Mouse (Mus musculus) midbrain, embryonic 14.5 days (tissue): ENCODE measurements at regions not wholly inside any gene's neighbourhood (a gene's known extent, or its start where the extent isn't known, plus 50 kb on each side); places are given as distances from the start of the nearest gene placed in this dataset.

Experiments
- ATAC-seq: fragments of 200-750 bp; cut with Nextera tagmentation; 2 replicates; pipeline ENCODE4 v1.8.0; 2017; ENCODE audit warnings: moderate number of reproducible peaks, moderate library complexity; ENCODE audit not compliant: low FRiP score, low TSS enrichment
- DNase-seq: peaks from one replicate; pipeline ENCODE4 v3.0.0-alpha.2; 2015
- H3K27ac ChIP-seq: fragments of 300-500 bp; sonication (generic); replicated peaks from 2 replicates; pipeline ENCODE4 v1.5.1; 2014; ENCODE audit warnings: mild to moderate bottlenecking, low read depth, low read length, moderate library complexity
- H3K27me3 ChIP-seq: fragments of 300-500 bp; sonication (generic); 2 replicates; pipeline ENCODE4 v1.6.1; 2014; ENCODE audit warnings: low read length, control low read depth, mixed read lengths; ENCODE audit not compliant: control insufficient read depth, insufficient read depth
- H3K36me3 ChIP-seq: fragments of 300-500 bp; sonication (generic); 2 replicates; pipeline ENCODE4 v1.6.1; 2014; ENCODE audit warnings: low read length, control low read depth; ENCODE audit not compliant: control insufficient read depth, insufficient read depth
- H3K4me1 ChIP-seq: fragments of 300-500 bp; sonication (generic); 2 replicates; pipeline ENCODE4 v1.6.1; 2014; ENCODE audit warnings: mild to moderate bottlenecking, antibody characterized with exemption, low read length, control low read depth; ENCODE audit not compliant: control insufficient read depth, insufficient read depth
- H3K4me2 ChIP-seq: fragments of 300-500 bp; sonication (generic); 2 replicates; pipeline ENCODE4 v1.6.1; 2014; ENCODE audit warnings: mild to moderate bottlenecking, low read length, moderate library complexity
- H3K4me3 ChIP-seq: fragments of 300-500 bp; sonication (generic); replicated peaks from 2 replicates; pipeline ENCODE4 v1.5.1; 2014; ENCODE audit warnings: low read depth, low read length
- H3K9ac ChIP-seq: fragments of 300-500 bp; sonication (generic); replicated peaks from 2 replicates; pipeline ENCODE4 v1.6.1; 2014; ENCODE audit warnings: mild to moderate bottlenecking, low read length, moderate library complexity
- H3K9me3 ChIP-seq: fragments of 300-500 bp; sonication (generic); 2 replicates; pipeline ENCODE4 v1.6.1; 2016; ENCODE audit warnings: low read length, control low read depth, mixed read lengths; ENCODE audit not compliant: control insufficient read depth
- WGBS: fragments of 180-500 bp; shearing (Covaris S2); extraction: QIAGEN DNeasy Blood & Tissue Kit; methylation state at CpG from one replicate; pipeline ENCODE4 v1.1.7; 2014; 5-methylcytosine and 5-hydroxymethylcytosine counted together

DNA sequence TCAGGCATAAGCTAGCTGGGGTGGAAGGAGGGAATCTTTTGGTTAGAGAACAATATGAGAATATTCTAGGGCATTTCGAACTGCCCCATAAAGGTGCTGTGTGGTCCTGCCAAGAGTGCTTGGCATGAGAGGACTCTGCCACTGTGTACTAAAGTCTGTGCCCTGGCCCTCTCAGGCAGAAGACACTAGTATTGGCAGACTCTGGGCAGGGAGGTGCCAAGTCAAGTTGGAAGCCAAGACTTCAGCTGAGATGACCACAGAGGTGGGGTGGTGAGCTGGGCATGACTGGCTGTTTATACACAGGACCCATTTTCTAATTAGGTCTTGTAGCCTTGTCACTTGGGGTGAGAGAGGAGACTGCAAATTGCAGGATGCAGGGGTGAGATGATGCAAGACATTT, 104.4 kb upstream of the Glra1 start:
- no peak for ATAC-seq
- Histone ChIP-seq H3K36me3 (no peaks in the 10 kb centered on the region), H3K4me3 (no peak overlapping the region), H3K4me2 (no peak overlapping the region), H3K27me3 (no peaks in the 10 kb centered on the region), H3K9me3 (no peaks in the 10 kb centered on the region), H3K27ac (no peak overlapping the region), H3K9ac (no peak overlapping the region), H3K4me1 (no peaks in the 10 kb centered on the region)
- WGBS = 89% methylated on average over 1 of the region's 1 CpGs
- no peak for DNase-seq

GRCm38 (mm10) chr11:55707467-55707866, 99.5 kb upstream of the Glra1 start:
- ATAC-seq (no peak), DNase-seq (peak; percentile 7)
- no peaks in the 10 kb centered on the region for H3K4me1 ChIP-seq
- WGBS = 77% methylated on average over 5 of the region's 5 CpGs
- H3K4me2 ChIP-seq = no peak overlapping the region
- no peaks in the 10 kb centered on the region for H3K27me3 ChIP-seq
- H3K9me3 ChIP-seq = no peaks in the 10 kb centered on the region
- H3K9ac ChIP-seq = no peak overlapping the region
- H3K27ac ChIP-seq = no peak overlapping the region
- H3K4me3 ChIP-seq = no peak overlapping the region
- no peaks in the 10 kb centered on the region for H3K36me3 ChIP-seq

- no peak for DNase-seq
- ATAC-seq = no peak
- H3K27ac ChIP-seq = no peak overlapping the region
- no peaks in the 10 kb centered on the region for H3K9me3 ChIP-seq
- no peaks in the 10 kb centered on the region for H3K27me3 ChIP-seq
- no peak overlapping the region for H3K4me3 ChIP-seq
- H3K36me3 ChIP-seq = no peaks in the 10 kb centered on the region
- H3K4me1 ChIP-seq = no peaks in the 10 kb centered on the region
- 81% methylated on average over 2 of the region's 2 CpGs for WGBS
- no peak overlapping the region for H3K9ac ChIP-seq
- no peak overlapping the region for H3K4me2 ChIP-seq
These were observed 93.9 kb upstream of the Glra1 start for GRCm38 (mm10) chr11:55701921-55702320.

DNA sequence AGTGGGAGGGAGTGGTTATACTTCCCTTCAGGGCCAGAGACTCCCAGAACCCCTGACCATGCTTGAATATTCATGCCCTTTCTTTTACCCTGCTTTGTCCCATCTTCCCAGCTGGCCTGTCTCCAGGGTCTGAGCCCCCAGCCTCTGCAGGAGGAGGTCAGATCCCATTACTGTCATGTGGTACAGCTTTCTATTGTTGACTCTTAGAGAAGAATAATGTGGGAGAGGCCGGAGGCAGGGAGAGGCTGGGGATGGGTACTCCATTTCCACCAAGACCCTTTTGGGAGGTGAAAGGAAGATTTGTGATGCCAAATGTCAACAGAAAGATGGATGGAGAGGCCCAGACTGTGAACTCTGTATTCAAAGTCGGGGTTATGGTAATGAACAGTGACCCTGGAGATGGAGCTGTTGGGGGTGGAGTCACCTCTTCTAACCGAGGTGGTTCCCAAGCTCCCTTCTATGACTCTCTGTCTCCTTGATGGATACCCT, 77.1 kb upstream of the Glra1 start:
- ATAC-seq = no peak
- no peak overlapping the region for H3K9ac ChIP-seq

DNA sequence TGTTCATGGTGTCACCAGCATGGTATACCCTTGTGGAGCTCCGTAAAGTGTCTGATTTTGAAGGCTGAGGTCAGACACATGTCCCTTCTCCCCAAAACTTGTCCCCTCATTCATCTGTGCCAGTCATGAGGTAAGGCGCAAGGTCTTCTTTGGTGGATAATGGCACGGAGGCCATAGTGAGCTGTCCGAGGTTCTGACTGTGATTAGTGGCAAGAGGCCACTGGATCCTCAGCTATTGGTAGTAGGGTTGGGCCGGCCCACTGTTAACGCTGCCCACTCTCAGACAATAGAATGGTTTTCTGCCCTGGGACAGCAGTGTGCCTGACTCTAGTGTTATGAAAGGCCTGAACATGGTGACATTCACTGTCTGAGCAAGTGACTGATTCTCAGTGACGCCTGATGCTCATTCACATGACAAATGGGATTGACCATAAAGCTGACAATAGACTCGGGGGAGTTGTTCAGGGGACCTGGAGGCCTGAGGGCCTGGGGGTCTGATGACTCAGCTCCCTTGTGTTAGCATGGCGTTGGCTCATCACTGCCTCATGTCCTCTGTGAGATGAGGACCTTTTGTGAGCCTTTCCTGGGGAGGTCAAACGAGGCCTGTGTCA, 74.5 kb upstream of the Glra1 start:
- H3K36me3 ChIP-seq = no peaks in the 10 kb centered on the region
- no peaks in the 10 kb centered on the region for H3K9me3 ChIP-seq
- no peak overlapping the region for H3K27ac ChIP-seq
- no peak overlapping the region for H3K9ac ChIP-seq
- DNase-seq (no peak), ATAC-seq (no peak)
- WGBS = 41% methylated on average over 10 of the region's 10 CpGs
- no peak overlapping the region for H3K4me3 ChIP-seq
- no peaks in the 10 kb centered on the region for H3K4me1 ChIP-seq
- H3K4me2 ChIP-seq = no peak overlapping the region
- H3K27me3 ChIP-seq = no peaks in the 10 kb centered on the region

More for the DNA sequence above, 77.1 kb upstream of the Glra1 start:
- H3K4me2 ChIP-seq = no peak overlapping the region
- H3K27ac ChIP-seq = no peak overlapping the region
- H3K9me3 ChIP-seq = no peaks in the 10 kb centered on the region
- WGBS = 10% methylated on average over 3 of the region's 3 CpGs
- H3K36me3 ChIP-seq = no peaks in the 10 kb centered on the region
- H3K4me1 ChIP-seq = no peaks in the 10 kb centered on the region
- no peak overlapping the region for H3K4me3 ChIP-seq
- H3K27me3 ChIP-seq = no peaks in the 10 kb centered on the region
- no peak for DNase-seq

DNA sequence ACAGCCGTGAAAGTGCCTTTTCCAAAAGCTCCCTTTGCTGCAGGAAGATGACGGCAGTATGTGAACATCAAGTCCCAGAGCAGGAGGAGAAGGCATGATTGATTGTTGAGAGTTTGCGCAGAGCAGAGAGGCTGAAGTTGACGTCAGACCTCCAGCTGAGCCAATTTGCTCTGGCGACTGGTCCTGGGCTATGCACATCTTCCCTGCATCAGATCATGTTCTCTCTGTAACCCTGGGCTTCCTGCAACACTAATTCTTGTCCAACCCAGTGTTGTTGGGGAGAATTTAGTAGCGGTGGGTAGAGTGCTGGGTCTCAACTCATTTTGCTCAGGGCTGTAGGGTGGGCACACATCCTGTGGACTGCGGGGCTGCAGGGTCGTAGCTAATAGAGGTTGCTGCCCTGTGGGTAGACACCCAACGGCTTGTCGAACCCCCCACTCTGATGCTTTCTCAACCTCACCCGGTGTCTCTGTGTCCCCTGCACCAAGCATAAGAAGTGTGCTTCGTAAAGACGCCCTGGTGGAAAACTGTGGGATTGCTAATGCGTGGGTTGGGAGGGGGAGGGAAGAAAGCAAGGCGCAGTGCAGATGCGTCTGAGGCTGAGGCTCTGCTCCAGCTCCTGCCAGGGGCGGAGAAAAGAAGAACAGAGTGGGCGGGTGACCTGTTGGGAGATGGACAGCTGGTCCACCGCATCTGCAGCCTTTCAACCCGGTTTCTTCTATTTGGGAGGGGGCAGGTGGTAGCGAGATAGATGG, 73.4 kb upstream of the Glra1 start:
- peak; percentile 10 for DNase-seq
- WGBS = 73% methylated on average over 21 of the region's 21 CpGs
- Histone ChIP-seq H3K9me3 (no peaks in the 10 kb centered on the region), H3K27ac (no peak overlapping the region), H3K4me3 (no peak overlapping the region), H3K4me1 (no peaks in the 10 kb centered on the region), H3K4me2 (no peak overlapping the region), H3K9ac (no peak overlapping the region), H3K36me3 (no peaks in the 10 kb centered on the region), H3K27me3 (no peaks in the 10 kb centered on the region)
- no peak for ATAC-seq

DNA sequence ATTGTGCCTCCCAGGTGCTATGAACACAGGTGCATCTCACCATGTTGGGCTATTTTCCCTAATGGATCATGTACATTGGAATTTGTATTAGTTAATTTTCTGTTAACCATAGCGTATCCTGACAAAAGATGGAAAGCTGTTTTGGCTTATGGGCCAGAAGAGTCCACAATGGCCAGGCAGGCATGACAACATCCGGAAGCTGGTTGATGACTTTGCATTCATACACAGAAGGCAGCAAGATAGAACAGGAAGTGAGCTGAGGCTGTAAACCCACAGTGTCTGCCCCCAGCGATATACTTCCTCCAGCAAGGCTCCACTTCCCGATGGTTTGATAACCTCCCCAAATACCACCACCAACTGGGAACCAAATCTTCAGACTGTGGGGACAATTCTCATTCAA, 55.1 kb upstream of the Glra1 start:
- WGBS = 96% methylated on average over 4 of the region's 4 CpGs

DNA sequence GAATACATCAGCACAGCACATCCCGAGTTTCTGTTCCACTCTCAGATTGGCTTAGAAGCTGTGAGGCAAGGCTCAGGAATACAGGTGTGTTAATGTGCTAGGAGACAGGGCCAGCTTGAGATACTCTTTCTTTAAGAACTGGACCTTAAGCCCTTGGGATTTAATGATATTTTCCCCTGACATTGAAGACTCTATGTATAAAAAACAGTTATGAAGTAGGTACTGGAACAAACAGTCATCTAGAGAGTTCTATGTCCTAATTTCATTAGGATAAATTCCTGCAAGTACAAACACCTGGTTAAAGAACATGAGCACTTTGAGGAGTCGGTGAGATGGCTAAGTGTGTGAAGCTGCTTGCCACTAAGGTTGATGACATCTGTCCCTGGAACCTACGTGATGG, 54.3 kb upstream of the Glra1 start:
- no peak overlapping the region for H3K27ac ChIP-seq
- no peak overlapping the region for H3K9ac ChIP-seq
- H3K27me3 ChIP-seq = no peaks in the 10 kb centered on the region
- H3K9me3 ChIP-seq = no peaks in the 10 kb centered on the region
- WGBS = 76% methylated on average over 3 of the region's 3 CpGs
- ATAC-seq (no peak), DNase-seq (no peak)
- no peak overlapping the region for H3K4me3 ChIP-seq
- no peak overlapping the region for H3K4me2 ChIP-seq
- no peaks in the 10 kb centered on the region for H3K4me1 ChIP-seq
- no peaks in the 10 kb centered on the region for H3K36me3 ChIP-seq

More for the DNA sequence above, 55.1 kb upstream of the Glra1 start:
- Histone ChIP-seq H3K4me3 (no peak overlapping the region), H3K9ac (no peak overlapping the region), H3K36me3 (no peaks in the 10 kb centered on the region), H3K27me3 (no peaks in the 10 kb centered on the region), H3K4me2 (no peak overlapping the region), H3K27ac (no peak overlapping the region), H3K9me3 (no peaks in the 10 kb centered on the region), H3K4me1 (no peaks in the 10 kb centered on the region)
- ATAC-seq (no peak), DNase-seq (no peak)
